Mouse (Mus musculus): Measurements from ENCODE around the gene Mrpl24.
A peak's percentile ranks its signal among the peaks of the same experiment; 100 is the strongest.
"Not testable (repeated sequence)": the region's sequence is repeated elsewhere in the genome, so short reads cannot be mapped to it uniquely, and the experiment has no call there.

Mrpl24 gene

DNA sequence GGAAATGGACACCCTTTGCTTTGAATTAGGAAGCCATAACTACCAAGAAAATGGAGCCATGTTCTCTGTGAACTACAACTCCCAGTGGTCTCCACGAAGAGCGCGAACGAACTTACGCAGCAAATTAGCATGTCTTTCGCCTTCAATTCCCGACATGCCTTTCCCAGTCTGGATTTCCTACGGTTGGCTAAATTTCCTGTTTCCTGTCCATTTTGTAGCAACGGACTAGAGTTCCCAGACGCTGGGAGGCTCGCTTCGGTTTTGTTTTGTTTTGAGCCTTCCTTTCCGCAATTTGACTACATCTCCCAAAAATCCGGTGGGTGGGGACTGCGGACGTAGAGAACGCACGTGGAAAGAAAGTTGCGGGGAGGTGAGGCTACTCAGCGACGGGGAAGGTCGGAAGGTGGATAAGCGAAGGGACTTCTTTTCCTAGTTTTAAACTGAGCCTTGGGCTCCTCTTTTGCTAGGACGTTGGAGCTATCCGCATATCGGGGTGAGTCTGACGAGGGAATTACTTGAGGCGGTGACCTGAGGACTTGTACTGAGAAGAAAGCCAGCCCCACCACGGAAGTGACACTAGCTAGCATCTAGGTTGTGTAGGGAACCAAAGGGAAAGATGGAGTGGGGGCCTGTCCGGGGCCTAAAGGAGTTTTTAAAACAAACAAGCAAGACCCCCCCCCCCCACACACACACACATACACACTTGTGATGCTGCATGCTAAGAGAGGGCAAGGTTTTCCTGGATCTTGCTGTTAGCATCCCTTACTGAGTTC is at the start of gene Mrpl24:
Gene Mrpl24 (plus strand): TSS at position 171 of the 773 bp plus-strand sequence.
- DNase-seq (ENCODE audit: low spot score in 2 of 2) = peak; percentile 78 to 83

DNA sequence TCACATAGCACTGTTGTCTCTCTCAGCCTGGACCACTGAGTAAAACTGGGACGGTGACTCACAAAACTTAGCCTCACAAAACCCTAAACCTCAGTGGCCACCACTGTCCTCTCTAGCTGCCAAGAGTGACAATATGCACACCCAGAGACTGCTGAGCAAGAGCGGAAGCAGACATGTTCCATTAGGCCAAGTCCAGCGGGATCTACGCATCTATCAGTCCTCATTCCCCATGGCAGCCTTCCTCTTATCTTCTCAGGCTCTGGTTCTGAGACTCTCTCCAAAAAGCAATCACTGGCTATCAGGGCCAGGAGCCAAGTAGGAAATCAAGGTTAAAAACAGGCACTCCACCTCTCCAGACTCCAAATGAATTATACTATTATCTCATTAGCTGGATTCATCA is 41.6 kb upstream of the Mrpl24 start:
- no peak for DNase-seq (ENCODE audit: low spot score in 2 of 2)

DNA sequence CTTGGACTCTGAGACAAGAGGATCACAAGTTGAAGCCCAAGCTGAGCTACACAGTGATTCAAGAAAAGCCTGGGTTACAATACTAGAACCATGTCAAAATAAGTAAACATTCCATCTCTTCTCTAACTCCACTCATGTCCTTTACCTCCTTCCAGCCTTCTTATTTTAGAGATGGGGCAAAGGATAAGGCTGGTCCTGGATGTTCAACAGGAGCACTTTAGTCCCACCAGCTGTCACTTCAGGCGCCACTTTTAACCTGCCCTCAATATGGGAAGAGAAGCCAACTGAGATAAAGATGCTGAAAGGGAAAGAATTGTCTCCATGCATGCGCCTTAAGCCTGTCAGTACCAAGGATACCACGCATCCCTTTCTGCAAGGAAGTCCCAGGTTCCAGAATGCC is 35.0 kb upstream of the Mrpl24 start:
- no peak for DNase-seq (ENCODE audit: low spot score in 2 of 2)

DNA sequence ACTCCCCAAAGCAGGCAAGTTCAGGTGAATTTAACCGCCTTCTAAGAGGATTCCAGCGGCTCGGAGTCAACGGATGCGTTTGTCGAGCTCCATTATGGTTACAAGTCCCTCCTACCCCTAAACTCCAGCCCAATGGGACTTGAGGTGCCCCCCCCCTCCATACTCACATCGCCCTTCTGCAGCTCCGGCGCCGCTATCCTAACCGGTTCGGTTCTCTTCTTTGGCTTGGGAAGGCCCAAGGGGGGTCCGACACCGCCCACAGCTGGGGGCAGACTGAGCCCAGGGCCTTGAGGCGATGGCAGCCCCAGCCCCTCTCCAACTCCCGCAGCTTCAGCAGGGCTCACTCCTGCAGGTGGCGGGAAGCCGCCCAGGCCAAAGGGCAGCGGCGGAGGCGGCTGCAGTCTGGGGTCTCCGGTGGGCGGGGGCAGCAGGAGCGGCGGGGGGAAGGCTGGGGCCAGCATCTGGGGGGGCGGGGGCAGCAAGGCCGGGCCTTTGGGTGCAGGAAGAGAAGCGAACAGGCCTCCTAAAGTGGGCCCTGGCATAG is 34.5 kb upstream of the Mrpl24 start:
- peak; percentile 20 to 36 for DNase-seq (ENCODE audit: low spot score in 2 of 2)

DNA sequence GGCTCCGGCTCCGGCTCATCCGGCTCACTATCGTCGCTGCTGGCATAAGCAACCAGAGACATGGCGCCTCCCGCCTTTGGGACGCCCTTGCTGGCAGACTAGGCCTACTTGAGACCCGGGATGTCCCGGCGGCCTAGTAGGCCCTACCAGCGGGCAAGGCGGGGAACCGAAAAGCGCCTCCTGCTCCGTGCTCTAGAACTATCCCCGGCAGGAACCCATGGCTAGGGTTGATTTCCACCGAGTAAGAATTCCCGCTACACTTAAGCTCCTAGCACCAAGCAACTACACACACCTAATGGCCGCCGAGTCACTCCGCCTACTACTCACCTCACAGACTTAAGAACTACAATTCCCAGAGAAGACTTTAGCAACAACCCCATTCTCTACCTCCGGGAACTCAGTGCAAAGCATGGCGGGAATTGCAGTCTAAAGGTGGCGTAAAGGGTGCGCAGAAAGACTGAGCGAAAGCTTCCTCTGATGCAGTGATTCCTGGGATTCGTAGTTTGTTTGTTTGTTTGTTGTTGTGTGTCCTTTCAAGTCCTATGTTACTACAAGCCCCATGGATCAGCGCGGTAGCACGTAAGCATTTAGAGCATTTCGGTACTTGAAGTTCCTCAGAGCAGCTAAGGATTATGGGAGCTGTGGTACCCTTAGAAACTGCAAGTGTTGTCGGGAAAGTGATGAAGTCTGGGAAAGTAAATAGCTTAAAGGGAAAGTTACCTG is 33.9 kb upstream of the Mrpl24 start, which contains the start of gene Prcc:
Gene Prcc (minus strand): TSS at position 328 of the 723 bp plus-strand sequence.
- peak; percentile 96 to 98 for DNase-seq (ENCODE audit: low spot score in 2 of 2)

DNA sequence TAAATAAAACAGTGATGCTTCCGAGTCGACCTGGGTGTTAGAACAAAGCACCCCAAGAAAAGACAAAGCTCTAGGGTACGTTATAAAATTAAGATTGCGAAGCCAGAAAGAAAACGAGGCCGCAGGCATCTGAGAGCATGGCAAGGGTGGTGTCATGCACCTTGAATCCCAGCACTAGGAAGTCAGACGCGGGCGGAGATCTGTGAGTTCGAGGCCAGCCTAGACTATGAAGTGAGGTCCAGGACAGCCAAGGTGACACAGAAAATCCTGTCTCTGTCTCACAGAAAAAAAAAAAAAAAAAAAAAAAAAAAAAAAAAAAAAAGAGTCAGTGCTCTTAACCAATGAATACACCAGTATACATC is 33.3 kb upstream of the Mrpl24 start:
- DNase-seq (ENCODE audit: low spot score in 2 of 2) = no peak

DNA sequence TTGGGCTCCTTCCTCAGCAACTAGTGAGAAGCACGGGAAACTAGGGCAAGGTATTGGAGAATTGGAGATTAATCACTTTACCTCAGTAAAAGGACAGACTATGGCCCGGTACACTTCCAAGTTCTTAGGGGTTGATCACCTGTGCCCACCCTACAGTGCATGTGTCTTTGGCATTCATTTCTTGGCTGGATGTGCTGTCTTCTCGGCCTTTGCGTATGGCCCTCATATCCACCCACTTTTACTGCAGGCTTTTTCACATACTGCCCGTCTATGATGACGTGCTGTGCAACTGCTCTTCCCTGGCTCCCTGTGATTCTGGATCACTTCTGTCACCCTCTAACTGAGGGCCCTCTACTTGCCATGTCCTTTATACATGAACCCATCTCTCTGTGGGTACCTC is 32.9 kb upstream of the Mrpl24 start:
- peak in 1 of 2 experiments; percentile 29 for DNase-seq (ENCODE audit: low spot score in 2 of 2)

DNA sequence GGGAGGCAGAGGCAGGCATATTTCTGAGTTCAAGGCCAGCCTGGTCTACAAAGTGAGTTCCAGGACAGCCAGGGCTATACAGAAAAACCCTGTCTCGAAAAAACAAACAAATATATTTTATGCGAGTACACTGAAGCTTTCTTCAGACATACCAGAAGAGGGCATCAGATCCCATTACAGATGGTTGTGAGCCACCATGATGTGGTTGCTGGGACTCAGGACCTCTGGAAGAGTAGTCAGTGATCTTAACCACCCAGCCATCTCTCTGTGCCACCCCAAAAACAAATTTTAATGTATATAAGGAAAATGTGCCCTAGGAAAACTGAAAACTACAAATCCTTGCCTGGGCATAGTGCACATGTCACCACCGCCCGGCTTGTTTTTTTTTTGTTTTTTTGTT is 31.9 kb upstream of the Mrpl24 start:
- DNase-seq (ENCODE audit: low spot score in 2 of 2) = not testable (repeated sequence)

DNA sequence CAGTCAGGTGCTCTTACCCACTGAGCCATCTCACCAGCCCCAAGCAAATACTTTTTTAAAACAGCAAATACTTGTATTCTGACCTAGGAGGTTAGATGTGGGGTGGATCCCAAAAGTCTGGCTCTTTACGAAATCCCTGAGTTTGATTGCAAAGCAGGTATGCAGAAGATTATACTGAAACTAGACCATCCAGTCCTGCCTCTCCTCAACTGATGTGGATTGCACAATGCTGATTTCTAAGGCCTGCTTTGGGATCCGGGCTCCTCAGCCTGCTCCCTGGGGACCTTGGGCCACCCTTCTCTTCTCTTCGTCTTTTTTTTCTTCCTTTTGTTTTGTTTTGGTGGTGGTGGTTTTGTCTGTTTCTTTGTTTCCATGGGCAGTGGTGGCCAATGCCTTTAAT is 27.8 kb upstream of the Mrpl24 start:
- DNase-seq (ENCODE audit: low spot score in 2 of 2) = no peak

DNA sequence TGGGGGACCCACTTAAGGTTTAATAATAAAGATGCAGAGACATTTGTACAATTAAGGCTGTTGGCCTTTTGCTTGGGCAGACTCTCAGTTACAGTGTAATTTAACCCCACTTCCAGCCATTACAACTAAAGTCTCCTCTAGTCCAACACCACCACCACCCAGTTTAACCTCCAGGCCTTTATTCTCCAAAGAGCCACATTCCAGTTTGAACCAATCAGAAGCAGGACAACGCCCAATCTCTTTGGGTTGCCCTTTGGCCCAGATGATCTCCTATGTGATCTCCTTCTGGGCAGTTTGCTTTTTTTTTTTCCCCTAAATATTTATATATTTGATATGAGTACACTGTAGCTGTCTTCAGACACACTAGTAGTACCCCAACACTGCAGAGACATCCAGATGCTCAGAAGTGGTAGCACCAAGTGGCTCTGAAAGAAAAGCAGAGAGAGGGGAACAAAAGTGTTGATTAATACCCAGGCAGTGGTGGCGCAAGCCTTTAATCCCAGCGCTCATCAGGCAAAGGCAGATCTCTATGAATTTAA is 25.9 kb upstream of the Mrpl24 start:
- no peak for DNase-seq (ENCODE audit: low spot score in 2 of 2)

DNA sequence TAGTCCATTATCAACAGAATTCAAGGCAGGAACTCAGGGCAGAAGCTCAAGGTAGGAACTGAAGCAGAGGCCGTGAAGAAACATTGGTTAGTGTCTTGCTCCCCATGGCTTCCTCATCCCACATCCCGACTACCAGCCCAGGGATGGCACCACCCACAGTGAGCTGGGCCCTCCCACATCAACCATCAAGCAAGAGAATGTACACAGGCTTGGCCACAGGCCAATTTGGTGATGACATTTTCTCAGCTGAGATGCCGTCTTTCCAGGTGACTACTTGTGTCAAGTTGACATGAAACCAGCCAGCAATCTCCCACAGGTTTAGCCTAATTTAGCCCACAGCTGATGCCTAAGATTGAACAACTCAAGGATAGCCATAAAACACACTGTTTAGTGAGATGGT is 20.0 kb upstream of the Mrpl24 start:
- no peak for DNase-seq (ENCODE audit: low spot score in 2 of 2)

DNA sequence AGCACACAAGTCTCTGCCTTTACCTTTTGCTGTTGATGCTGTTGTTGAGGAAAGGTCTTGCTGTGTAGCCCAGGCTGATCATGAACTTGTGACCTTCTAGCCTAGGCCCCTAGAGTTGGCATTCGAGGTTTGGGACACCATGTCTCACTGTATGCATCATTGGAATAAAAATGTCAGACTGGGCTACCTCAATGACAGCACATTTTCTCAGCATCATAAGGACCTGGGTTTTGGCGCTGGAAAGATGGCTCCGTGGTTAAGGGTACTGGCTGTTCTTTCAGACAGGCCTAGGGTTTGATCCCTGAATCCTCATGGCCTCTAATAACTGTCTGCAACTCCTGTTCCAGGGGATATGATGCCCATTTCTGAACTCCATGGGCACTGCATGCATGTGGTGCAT is 19.5 kb upstream of the Mrpl24 start:
- DNase-seq (ENCODE audit: low spot score in 2 of 2) = no peak

DNA sequence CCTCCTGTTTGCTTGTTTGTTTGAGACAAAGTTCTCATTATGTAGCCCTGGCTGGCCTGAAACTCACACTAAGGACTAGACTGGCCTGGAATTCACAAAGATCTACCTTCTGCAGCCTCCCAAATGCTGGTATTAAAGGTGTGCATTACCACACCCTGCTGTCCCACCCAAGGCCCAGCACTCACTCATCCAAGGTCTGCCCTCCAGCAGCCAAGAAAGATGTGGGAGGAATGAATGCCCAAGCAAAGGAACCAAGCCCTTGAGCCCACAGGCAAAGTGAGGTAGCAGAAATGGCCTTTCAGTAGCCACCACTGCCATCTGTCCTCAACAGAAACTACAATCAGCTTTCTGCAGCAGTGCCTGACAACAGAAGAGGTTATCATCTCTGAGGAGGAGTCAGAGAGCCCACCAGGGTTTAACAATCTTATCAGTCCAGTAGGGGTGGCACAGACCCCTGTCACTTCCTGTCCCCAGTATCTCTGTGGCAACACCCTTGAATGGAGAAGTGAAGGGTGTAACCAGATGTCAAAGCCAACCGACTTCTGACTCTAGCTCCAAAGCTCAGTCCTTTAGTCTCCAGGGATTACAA is 18.2 kb upstream of the Mrpl24 start:
- DNase-seq (ENCODE audit: low spot score in 2 of 2) = peak; percentile 54 to 69

DNA sequence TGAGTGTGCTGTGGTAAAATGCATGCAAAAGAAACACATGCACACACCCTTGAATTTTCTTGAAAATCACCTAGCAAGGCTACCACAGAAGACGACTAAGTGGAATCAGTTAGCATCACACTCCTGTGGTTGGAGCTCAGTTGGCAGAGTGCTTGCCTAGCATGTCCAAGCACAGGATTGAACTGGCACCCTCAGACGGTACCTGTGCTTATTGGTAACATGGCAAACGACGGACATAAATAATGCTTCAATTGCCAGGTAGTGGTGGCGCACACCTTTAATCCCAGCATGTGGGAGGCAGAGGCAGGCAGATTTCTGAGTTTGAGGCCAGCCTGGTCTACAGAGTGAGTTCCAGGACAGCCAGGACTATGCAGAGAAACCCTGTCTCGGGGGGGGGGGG is 17.3 kb upstream of the Mrpl24 start:
- not testable (repeated sequence) for DNase-seq (ENCODE audit: low spot score in 2 of 2)

DNA sequence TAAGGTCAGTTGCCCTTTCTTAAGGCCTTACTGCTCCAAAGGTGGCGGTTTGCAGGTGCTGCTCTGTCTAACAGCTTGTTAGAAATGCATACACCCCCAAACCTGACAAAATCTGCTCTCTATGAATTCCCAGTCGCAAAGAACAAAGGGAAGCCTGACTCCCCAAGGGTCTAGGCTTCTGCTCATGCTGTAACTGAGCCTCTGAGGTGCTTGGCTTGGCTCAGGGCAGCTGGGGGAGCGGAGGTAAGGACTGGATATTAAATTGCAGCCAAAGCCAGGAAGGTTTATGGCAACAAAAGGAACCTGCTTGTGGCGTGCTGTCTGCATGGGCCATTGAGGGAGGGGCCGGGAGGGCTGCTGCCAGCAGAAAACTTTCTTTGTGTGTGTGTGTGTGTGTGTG is 15.5 kb upstream of the Mrpl24 start:
- DNase-seq (ENCODE audit: low spot score in 2 of 2) = no peak

DNA sequence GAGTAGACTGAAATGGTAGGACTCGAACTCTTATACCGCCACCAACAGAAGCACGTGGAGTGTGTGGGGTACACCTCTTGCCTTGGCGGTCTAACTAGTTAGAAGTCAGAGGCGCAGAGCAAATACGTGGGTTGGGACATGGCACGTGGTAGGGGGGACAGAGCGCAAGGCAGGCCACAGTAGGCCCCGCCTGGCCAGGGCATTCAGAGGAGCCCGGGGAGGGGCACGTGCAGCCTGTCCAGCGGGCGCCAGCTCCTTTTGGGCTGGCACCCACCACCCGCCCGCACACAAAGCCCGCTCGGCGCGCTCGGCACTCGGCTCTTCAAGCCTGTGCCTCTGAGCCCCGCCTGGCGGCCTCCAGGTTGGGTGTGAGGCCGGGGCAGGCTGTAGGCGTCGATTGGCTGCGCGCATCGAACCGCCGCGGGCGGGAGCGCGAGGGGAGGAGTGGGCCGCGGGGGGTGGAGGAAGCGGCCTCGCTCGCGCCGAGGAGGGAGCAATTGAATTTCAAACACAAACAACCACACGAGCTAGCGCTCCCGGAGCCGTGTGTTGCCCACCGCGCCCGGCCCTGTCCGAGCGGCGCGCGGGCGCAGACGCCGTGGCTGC is 13.3 kb upstream of the Mrpl24 start, which contains the start of gene Hdgf:
Gene Hdgf (plus strand): TSS at position 442 of the 606 bp plus-strand sequence.
- peak; percentile 96 for DNase-seq (ENCODE audit: low spot score in 2 of 2)

DNA sequence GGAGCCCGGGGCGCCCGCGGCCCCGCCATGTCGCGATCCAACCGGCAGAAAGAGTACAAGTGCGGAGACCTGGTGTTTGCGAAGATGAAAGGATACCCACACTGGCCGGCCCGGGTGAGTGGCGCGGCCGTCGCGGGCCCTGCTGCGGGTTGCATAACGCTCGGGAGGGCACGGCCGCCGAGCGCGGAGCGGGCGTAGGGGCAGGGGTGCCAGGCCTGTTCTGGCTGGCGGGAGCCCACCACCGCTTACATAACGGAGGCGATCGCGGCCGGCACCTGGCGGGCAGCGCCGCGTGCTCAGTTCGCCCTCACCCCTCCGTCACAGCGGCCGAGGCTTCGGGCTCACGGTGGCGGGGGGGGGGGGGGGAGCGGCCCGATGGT is 12.7 kb upstream of the Mrpl24 start:
- DNase-seq (ENCODE audit: low spot score in 2 of 2) = no peak

DNA sequence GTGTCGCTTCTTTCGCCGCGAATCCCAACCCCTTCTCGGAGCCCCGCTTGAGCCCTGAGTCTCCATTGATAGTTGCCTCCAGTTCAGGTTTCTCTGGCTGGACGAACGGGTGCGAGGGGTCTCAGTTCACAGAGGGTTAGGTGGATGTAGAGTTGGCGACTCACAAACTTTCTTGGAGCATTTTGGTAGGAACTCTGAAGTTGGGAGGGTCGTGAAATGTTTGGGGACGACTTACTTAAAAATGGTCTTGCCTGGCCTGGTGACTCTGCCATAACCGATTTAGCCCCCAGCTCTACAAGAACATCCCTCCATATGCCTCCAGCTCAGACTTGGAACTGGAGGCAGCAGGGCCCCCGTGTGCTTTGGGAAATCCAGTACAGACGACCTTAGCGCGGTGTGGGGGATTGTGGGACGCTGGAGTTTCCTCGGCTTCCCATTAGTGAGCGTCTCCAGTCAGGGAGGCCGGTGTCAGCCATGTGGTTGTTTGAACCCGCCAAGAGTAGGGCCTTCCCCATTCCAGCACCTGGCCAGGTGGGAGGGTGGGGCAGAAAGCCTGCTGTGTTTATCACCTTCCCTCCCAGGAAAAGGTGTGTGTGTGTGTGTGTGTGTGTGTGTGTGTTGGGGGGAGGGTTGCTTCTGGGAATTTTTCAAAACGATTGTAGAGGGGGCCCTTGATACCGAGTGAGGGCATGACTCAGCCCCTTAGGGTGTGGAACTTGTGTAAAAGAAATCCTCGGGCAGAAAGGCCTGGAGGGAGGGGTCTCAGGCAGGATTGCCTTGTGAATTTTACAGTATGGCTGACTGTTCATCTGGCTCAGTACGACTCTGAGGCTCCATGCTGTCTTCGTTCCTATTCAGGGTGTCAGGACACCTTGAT is 12.1 kb upstream of the Mrpl24 start:
- no peak for DNase-seq (ENCODE audit: low spot score in 2 of 2)

DNA sequence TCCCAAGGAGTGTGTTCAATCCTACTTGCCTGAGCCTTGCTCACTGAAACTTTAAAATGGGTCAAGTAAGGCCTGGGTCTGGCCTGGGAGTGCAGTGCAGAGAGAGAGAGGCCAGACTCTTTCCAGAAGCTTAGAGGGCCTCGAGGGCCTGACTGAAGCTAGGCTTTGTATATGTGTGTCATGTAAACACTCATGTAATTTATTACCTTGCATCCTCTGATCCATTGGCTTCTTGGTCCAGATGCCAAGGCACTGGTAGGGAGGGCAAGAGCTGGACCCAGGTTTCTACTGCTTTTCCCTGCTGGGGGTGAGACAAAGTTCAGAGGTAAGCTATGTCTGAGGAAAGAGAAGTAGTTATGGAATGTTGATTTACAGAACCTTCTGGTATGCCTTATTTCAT is 11.4 kb upstream of the Mrpl24 start:
- no peak for DNase-seq (ENCODE audit: low spot score in 2 of 2)

DNA sequence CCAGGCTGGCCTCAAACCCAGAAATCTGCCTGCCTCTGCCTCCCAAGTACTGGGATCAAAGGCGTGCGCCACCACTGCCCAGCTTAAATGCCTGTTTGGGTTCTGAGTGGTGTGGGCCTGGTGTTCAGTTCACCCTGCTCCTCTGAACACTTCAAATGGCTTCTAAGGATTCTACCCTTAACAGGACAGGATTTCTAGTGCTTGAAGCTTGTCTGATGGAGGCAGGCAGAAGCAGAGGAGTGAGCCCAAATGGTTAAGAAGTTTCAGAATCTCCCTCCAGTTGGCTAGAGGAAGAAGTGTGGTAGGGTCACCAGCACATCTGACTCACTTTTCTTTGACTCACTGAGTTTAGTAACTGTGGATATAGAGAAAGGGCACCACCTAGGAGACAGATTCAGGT is 9.9 kb upstream of the Mrpl24 start:
- no peak for DNase-seq (ENCODE audit: low spot score in 2 of 2)

DNA sequence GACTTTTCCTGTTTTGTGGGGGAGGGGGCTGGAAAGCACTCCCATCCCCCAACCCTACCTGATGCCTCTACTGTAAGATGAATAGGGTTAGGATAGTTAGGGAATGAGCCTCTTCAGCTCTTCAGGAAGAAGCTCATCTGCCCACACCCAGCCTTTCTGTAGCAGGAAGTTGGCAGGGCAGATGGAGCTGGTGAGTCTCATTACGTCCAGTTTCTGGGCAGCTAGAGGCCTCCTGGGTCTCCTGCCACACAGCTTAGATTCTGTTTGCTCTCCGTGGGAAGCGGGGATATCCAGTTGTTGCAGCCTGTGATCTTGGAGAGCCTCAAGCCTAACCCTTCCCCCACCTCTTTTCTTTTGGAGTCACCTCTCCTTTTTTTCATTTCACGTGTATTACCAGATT is 9.4 kb upstream of the Mrpl24 start:
- DNase-seq (ENCODE audit: low spot score in 2 of 2) = no peak

All from spleen, postnatal 36 days (tissue).